ENCODE assay signal across 8 mouse cellular contexts in genomic region chr16:50428871-50429691, GRCm38 (mm10). TPM values are rescaled to one million over a fixed set of nuclear protein-coding genes. Genes with fewer than 3 reads are reported as not detected.
DNase-seq lines count a peak whose midpoint lies in the region; ATAC-seq and TF ChIP-seq lines count a peak whose summit lies in the region.

No protein-coding gene starts in this region.

- H3K9ac ChIP-seq in ES-Bruce4 (ENCODE audit: low read depth, poor library complexity, severe bottlenecking) = peak overlapping the region; percentile 99
- H3K9ac ChIP-seq in heart, embryonic 13.5 days = peak overlapping the region; percentile 98

- H3K27me3 ChIP-seq in ES-Bruce4 (ENCODE audit: control insufficient read depth, insufficient read depth, low read length, poor library complexity, severe bottlenecking) = no peaks in the 10 kb centered on the region
- no peaks in the 10 kb centered on the region for H3K27me3 ChIP-seq in heart, embryonic 13.5 days (replicated peaks)
- H3K27me3 ChIP-seq in small intestine, adult 2 months (ENCODE audit: control insufficient read depth, insufficient read depth, low read length) = no peaks in the 10 kb centered on the region

- no peak for TF ChIP-seq CTCF in ES-Bruce4 (IDR thresholded peaks at IDR 0.05; ENCODE audit: low read depth, low read length)
- TF ChIP-seq CTCF in small intestine, adult 2 months (IDR thresholded peaks at IDR 0.05; ENCODE audit: extremely low read depth, insufficient read length, insufficient replicate concordance, low read depth, low read length) = no peak

- H3K9me3 ChIP-seq in ES-Bruce4 (replicated peaks; ENCODE audit: control insufficient read depth, insufficient read depth, low read length, poor library complexity, severe bottlenecking) = no peaks in the 10 kb centered on the region
- H3K9me3 ChIP-seq in heart, embryonic 13.5 days = no peaks in the 10 kb centered on the region

- no peak for ATAC-seq in CD4-positive, CD25-positive, alpha-beta regulatory T cell, adult 4 months
- ATAC-seq in common myeloid progenitor, adult 5-6 weeks (replicated peaks; ENCODE audit: low read depth, poor library complexity, severe bottlenecking) = peak; percentile 6; the same call in 1 of the 2 replicates
- ATAC-seq in heart, embryonic 13.5 days (ENCODE audit: extremely low read depth, insufficient number of reproducible peaks, low FRiP score, low TSS enrichment) = no peak

- 5% methylated on average over 23 of the region's 23 CpGs for WGBS in heart, embryonic 13.5 days
- WGBS in small intestine, adult 2 months = 10% methylated on average over 23 of the region's 23 CpGs

- TF ChIP-seq POLR2A in ES-Bruce4 (IDR thresholded peaks at IDR 0.05; ENCODE audit: insufficient read depth, low read length) = no peak
- no peak for TF ChIP-seq POLR2A in small intestine, adult 2 months (IDR thresholded peaks at IDR 0.05; ENCODE audit: low read depth, low read length)

- H3K4me3 ChIP-seq in ES-Bruce4 (ENCODE audit: low read depth, low read length) = peak overlapping the region; percentile 70
- H3K4me3 ChIP-seq in heart, embryonic 13.5 days = peak overlapping the region; percentile 97
- H3K4me3 ChIP-seq in small intestine, adult 2 months (ENCODE audit: low read depth, low read length) = peak overlapping the region; percentile 79

- H3K36me3 ChIP-seq in ES-Bruce4 (ENCODE audit: control insufficient read depth, insufficient read depth, low read length, poor library complexity, severe bottlenecking) = peaks cover 2% of the 10 kb centered on the region
- peaks cover 9% of the 10 kb centered on the region; the same call in 1 of the 2 replicates for H3K36me3 ChIP-seq in heart, embryonic 13.5 days
- H3K36me3 ChIP-seq in small intestine, adult 2 months (ENCODE audit: control insufficient read depth, insufficient read depth, low read length) = no peaks in the 10 kb centered on the region

- peak; percentile 17 for DNase-seq in CD4-positive, CD25-positive, alpha-beta regulatory T cell, adult 2 months (ENCODE audit: low read depth, low spot score)
- DNase-seq in kidney, postnatal 14 days = peak; percentile 29
- peak; percentile 13 to 25 for DNase-seq in lung, postnatal 4 days

- H3K4me2 ChIP-seq in heart, embryonic 13.5 days = peak overlapping the region; percentile 95

- H3K4me1 ChIP-seq in ES-Bruce4 (ENCODE audit: control insufficient read depth, insufficient read depth, low read length) = no peaks in the 10 kb centered on the region
- peaks cover 12% of the 10 kb centered on the region for H3K4me1 ChIP-seq in heart, embryonic 13.5 days
- peaks cover 4% of the 10 kb centered on the region; the same call in 1 of the 2 replicates for H3K4me1 ChIP-seq in small intestine, adult 2 months (ENCODE audit: control insufficient read depth, insufficient read depth, insufficient read length, low read length)

- H3K27ac ChIP-seq in ES-Bruce4 (ENCODE audit: insufficient read depth, low read length) = no peak overlapping the region
- peak overlapping the region; percentile 99; the same call in 1 of the 2 replicates for H3K27ac ChIP-seq in heart, embryonic 13.5 days (replicated peaks)
- H3K27ac ChIP-seq in small intestine, adult 2 months (ENCODE audit: insufficient read depth, low read depth, low read length) = no peak overlapping the region

- no peak for TF ChIP-seq EP300 in ES-Bruce4 (IDR thresholded peaks at IDR 0.05; ENCODE audit: insufficient read depth, low read depth, low read length)

RNA-seq across cellular contexts. Expression of gene Bbx, which starts 3.1 kb away (rescaled TPM):
- 10 to 100 TPM; 54.7 to 65.5 TPM for polyA plus RNA-seq in CD4-positive, CD25-positive, alpha-beta regulatory T cell, adult 4 months (2017; shearing (Covaris generic))
- 107 and 116 TPM in 2 replicates for polyA plus RNA-seq in ES-Bruce4 (2011; ENCODE audit: insufficient read depth, insufficient read length, low read depth, missing spikeins)
- 42.9 and 43.7 TPM in 2 replicates for total RNA-seq in common myeloid progenitor, adult 5-6 weeks (2017)
- 32.0 and 35.8 TPM in 2 replicates for polyA plus RNA-seq in heart, embryonic 13.5 days (2015; fragmentation: Nextera tagmentation; extraction: Ambion mirVana)
- 0.67 and 1.7 TPM in 2 replicates for polyA plus RNA-seq in small intestine, adult 2 months (2012; rRNA removed)

Comparison
In these comparisons a context has a peak if more than half of its experiments do, and no peak if none do; other contexts are left out.
1. RNA of gene Bbx, which starts 3.1 kb away (polyA plus RNA-seq): 107 to 116 TPM in ES-Bruce4, 54.7 to 65.5 TPM in CD4-positive, CD25-positive, alpha-beta regulatory T cell, adult 4 months and 32.0 to 35.8 TPM in heart, embryonic 13.5 days; 0.67 to 1.7 TPM in small intestine, adult 2 months; every median in the first group is over 10 times any median in the second.
2. Peak in every context shown above with its lines, with median percentiles within 50 percentile points of each other: DNase-seq and H3K4me3 ChIP-seq.